Mouse (Mus musculus) limb, embryonic 13.5 days (tissue): Measurements from ENCODE around the gene Cep63. TPM values are rescaled to one million over a fixed set of nuclear protein-coding genes. Genes with fewer than 3 reads are reported as not detected.

Experiments
- ATAC-seq: fragments of 200-750 bp; cut with Nextera tagmentation; 2 replicates; pipeline ENCODE4 v1.8.0; 2017; ENCODE audit warnings: low read depth, moderate number of reproducible peaks, moderate TSS enrichment; ENCODE audit not compliant: low FRiP score
- H3K27ac ChIP-seq: fragments of 300-500 bp; sonication (generic); 2 replicates; pipeline ENCODE4 v1.5.1; 2015; ENCODE audit warnings: inconsistent platforms, mild to moderate bottlenecking, moderate library complexity
- H3K27me3 ChIP-seq: fragments of 300-500 bp; sonication (generic); 2 replicates; pipeline ENCODE4 v1.6.1; 2015; ENCODE audit warnings: mild to moderate bottlenecking, inconsistent platforms
- H3K36me3 ChIP-seq: fragments of 300-500 bp; sonication (generic); 2 replicates; pipeline ENCODE4 v1.6.1; 2015; ENCODE audit warnings: inconsistent platforms, mild to moderate bottlenecking, moderate library complexity
- H3K4me1 ChIP-seq: fragments of 300-500 bp; sonication (generic); 2 replicates; pipeline ENCODE4 v1.6.1; 2015; ENCODE audit warnings: inconsistent platforms
- H3K4me2 ChIP-seq: fragments of 300-500 bp; sonication (generic); replicated peaks from 2 replicates; pipeline ENCODE4 v1.6.1; 2015; ENCODE audit warnings: inconsistent platforms, mild to moderate bottlenecking, moderate library complexity
- H3K4me3 ChIP-seq: fragments of 300-500 bp; sonication (generic); 2 replicates; pipeline ENCODE4 v1.5.1; 2015; ENCODE audit warnings: moderate library complexity, mild to moderate bottlenecking, inconsistent platforms
- H3K9ac ChIP-seq: fragments of 300-500 bp; sonication (generic); 2 replicates; pipeline ENCODE4 v1.6.1; 2015; ENCODE audit warnings: mild to moderate bottlenecking, inconsistent platforms
- H3K9me3 ChIP-seq: fragments of 300-500 bp; sonication (generic); 2 replicates; pipeline ENCODE4 v1.6.1; 2016; ENCODE audit warnings: inconsistent platforms
- WGBS: fragments of 180-500 bp; shearing (Covaris S2); methylation state at CpG from one replicate; pipeline ENCODE4 v1.1.7; 2015; 5-methylcytosine and 5-hydroxymethylcytosine counted together
- polyA plus RNA-seq: library from polyadenylated mRNA; unstranded; fragments of >200 nt; fragmentation: Nextera tagmentation; extraction: Ambion mirVana; gene quantifications from 2 replicates; pipeline ENCODE4 v1.2.1, GENCODE M21; 2015

The Cep63 gene
- polyA plus RNA-seq, 1 experiment from 2014 or later, result 48.2 TPM

DNA sequence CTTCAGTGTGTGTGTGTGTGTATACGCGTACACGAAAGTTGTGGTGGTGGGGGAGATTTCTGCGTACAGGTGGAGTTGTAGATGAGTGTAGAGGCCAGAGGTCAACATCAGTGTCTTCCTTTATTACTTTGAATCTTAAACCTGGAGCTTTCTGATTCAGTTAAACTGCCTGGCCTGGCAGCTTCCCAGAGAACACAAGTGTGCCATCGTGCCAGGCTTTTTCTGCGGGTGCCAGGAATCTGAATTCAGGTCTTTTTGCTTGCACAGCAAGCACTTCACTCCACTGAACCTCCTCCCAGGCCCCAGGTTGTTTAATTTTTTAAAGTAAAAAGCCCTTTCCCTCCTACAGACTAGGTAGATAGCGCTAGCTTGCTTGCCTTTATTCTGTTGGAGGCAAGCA is 1.1 kb upstream of the Cep63 start:
- Histone ChIP-seq H3K9ac (peak overlapping the region; percentile 99), H3K36me3 (0 out of 2 replicates have a peak, but pooled peaks cover 16% of the 10 kb centered on the region), H3K4me2 (peak overlapping the region; percentile 79), H3K9me3 (no peaks in the 10 kb centered on the region), H3K27me3 (no peaks in the 10 kb centered on the region), H3K27ac (peak overlapping the region; percentile 97), H3K4me3 (peak overlapping the region; percentile 94), H3K4me1 (peaks cover 20% of the 10 kb centered on the region)
- ATAC-seq, result no peak
- 80% methylated on average over 7 of the region's 7 CpGs for WGBS

DNA sequence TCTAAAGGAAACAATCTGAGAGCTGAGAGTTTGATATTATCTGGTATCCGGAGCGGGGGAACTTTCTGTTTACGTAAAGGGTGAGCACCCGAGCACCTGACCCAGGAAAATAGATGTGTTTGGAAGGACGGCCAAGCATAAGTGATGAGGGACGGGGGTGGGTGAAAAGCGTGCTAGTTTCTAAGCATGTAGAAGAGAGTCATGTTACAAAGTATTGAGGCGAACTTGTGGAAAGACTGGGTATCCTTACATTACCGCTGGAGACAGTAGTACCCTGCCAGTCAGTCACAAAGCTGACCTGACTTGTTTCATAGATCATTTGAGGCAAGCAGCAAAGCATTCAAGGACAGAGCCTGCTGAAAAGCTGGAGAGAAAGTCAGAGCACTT is 498 bp upstream of the Cep63 start:
- peaks cover 20% of the 10 kb centered on the region for H3K4me1 ChIP-seq
- H3K36me3 ChIP-seq, result 0 out of 2 replicates have a peak, but pooled peaks cover 12% of the 10 kb centered on the region
- H3K4me3 ChIP-seq, result peak overlapping the region; percentile 94
- WGBS, result under 1% methylated on average over 9 of the region's 9 CpGs
- H3K4me2 ChIP-seq, result peak overlapping the region; percentile 79
- H3K9ac ChIP-seq, result peak overlapping the region; percentile 99
- H3K27me3 ChIP-seq, result no peaks in the 10 kb centered on the region
- peak overlapping the region; percentile 97 for H3K27ac ChIP-seq
- no peaks in the 10 kb centered on the region for H3K9me3 ChIP-seq
- peak; percentile 2; the same call in 1 of the 2 replicates for ATAC-seq

DNA sequence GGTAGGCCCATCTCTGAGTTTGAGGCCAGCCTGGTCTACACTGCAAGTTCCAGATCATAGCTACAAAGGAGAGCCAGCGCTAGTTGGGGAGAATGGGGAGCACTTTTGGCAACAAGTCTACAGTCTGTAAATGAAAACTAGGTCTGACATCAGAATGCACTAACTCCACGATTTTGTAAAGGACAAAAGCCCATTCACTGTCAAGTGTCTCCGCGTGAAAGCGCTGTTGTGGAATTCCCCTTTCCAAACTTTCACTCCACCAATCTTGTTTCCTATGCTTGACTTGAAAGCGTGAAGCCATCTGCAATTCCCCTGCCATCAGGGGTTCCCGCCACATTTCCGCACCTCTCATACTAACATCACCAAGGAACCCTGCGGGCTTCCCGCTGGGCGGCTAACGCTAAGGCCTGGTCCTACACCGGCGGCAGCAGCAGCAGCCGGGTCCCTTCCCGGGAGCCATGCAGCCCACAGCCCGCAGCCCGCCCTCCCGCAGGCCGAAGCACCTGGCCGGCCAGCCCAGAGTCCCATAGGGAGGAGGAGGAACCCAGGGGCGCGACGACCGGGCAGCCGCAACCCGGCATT is 842 bp downstream of the Cep63 start:
- 0 out of 2 replicates have a peak, but pooled peaks cover 9% of the 10 kb centered on the region for H3K36me3 ChIP-seq
- WGBS, result 1% methylated on average over 27 of the region's 27 CpGs
- H3K9ac ChIP-seq, result peak overlapping the region; percentile 99
- peak overlapping the region; percentile 70 for H3K4me2 ChIP-seq
- peak; percentile 54 for ATAC-seq
- peak overlapping the region; percentile 94 for H3K4me3 ChIP-seq
- peak overlapping the region; percentile 97 for H3K27ac ChIP-seq
- peaks cover 20% of the 10 kb centered on the region for H3K4me1 ChIP-seq
- no peaks in the 10 kb centered on the region for H3K27me3 ChIP-seq
- no peaks in the 10 kb centered on the region for H3K9me3 ChIP-seq

DNA sequence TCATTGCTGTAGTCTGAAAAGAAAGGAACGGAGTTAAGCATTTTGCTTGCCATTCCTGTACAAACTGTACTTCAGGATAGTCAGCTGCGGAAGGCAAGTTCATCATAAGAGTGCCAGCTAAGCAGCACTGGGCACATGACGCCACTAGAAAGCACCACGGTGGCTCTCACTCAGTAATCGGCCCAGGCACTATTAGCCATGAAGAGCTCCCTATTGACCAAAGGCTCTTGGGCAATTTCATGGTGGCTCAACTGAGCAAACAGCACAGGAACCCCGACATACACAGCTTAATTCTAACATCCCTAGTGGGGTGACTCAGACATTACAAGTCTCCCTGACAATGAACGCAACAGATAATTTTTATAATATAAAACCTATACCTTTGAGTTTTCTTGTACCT is 2.8 kb downstream of the Cep63 start:
- Histone ChIP-seq H3K9me3 (no peaks in the 10 kb centered on the region), H3K4me1 (peaks cover 21% of the 10 kb centered on the region), H3K27me3 (no peaks in the 10 kb centered on the region), H3K9ac (no peak overlapping the region), H3K27ac (no peak overlapping the region), H3K36me3 (peaks cover 2% of the 10 kb centered on the region), H3K4me3 (no peak overlapping the region), H3K4me2 (no peak overlapping the region)
- 93% methylated on average over 7 of the region's 7 CpGs for WGBS
- ATAC-seq, result no peak

DNA sequence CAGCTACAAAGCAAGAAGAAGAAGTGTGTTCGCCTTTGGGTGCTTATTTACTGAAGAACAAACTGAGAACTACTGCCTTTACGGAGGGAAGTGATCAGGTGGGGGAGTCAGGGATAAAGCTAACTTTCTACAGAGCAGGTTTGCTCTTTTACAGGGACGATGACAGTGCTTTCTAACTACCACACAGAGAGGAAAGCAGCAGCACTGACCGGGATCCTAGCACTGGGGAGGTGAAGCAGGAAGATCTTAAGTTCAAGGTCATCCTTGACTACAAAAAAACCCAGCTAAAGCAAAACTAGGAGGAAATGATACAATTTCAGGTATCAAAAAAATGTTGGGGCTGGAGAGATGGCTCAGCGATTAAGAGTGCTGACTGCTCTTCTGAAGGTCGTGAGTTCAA is 3.5 kb downstream of the Cep63 start:
- H3K4me2 ChIP-seq, result no peak overlapping the region
- no peaks in the 10 kb centered on the region for H3K27me3 ChIP-seq
- no peak overlapping the region for H3K9ac ChIP-seq
- H3K4me1 ChIP-seq, result peaks cover 20% of the 10 kb centered on the region
- no peak overlapping the region for H3K4me3 ChIP-seq
- no peaks in the 10 kb centered on the region for H3K9me3 ChIP-seq
- ATAC-seq, result no peak
- 87% methylated on average over 6 of the region's 6 CpGs for WGBS
- no peak overlapping the region for H3K27ac ChIP-seq
- peaks cover 9% of the 10 kb centered on the region for H3K36me3 ChIP-seq

DNA sequence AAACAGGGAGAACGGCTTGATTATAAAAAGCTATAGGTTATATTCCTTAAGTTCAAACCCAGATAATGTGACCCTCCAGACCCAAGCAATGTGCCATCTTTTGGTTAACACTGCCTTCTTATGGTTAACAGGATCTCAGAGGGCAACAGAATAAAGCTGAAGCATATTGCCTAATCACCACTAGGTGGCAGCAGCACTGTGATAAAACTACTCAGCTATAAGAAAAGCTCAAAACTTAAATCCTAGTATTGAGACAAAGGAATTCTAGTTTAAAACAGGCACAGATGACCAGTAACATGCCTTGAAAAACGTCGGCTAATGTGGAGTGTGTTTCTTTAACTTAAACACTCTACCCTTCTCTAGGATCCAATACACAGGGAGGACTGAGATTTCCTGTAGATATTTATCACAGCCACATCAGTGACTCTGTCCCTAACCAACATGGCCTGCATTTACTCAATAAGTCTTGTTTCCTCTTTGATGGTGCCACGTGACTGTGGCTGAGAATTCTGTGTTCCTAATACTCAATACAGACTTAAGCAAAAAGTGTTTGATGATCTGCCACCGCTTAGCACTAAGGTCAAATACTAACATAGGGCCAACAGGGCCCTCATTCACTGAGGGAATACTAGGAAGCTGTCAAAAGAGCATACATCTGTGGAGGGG is 4.0 kb downstream of the Cep63 start:
- Histone ChIP-seq H3K4me1 (peaks cover 14% of the 10 kb centered on the region), H3K4me2 (no peak overlapping the region), H3K36me3 (peaks cover 9% of the 10 kb centered on the region), H3K9me3 (no peaks in the 10 kb centered on the region), H3K4me3 (no peak overlapping the region), H3K27ac (no peak overlapping the region), H3K9ac (no peak overlapping the region), H3K27me3 (no peaks in the 10 kb centered on the region)
- 35% methylated on average over 5 of the region's 5 CpGs for WGBS
- no peak for ATAC-seq

DNA sequence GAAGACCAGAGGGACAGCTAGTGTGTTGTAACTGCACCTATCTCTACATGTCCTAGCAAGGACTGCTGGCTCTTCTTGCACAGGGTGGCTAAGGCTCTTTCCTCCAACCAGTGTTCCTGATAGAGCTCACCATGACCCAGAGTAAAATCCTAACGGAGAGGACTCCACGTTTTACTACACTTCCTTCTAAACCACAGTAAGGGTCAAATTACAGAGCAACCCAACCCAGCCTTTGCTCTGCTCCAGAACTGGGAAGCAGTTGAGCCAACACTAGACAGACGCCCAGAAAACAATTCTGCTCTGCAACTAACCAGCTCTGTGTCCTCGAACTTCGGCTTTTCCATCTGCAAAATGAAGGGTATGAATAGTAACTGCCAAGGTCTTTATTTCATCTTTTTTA is 4.9 kb downstream of the Cep63 start:
- Histone ChIP-seq H3K36me3 (peaks cover 12% of the 10 kb centered on the region), H3K9ac (no peak overlapping the region), H3K9me3 (no peaks in the 10 kb centered on the region), H3K27ac (no peak overlapping the region), H3K4me2 (no peak overlapping the region), H3K27me3 (no peaks in the 10 kb centered on the region), H3K4me1 (peaks cover 10% of the 10 kb centered on the region), H3K4me3 (no peak overlapping the region)
- 29% methylated on average over 5 of the region's 5 CpGs for WGBS
- no peak for ATAC-seq

DNA sequence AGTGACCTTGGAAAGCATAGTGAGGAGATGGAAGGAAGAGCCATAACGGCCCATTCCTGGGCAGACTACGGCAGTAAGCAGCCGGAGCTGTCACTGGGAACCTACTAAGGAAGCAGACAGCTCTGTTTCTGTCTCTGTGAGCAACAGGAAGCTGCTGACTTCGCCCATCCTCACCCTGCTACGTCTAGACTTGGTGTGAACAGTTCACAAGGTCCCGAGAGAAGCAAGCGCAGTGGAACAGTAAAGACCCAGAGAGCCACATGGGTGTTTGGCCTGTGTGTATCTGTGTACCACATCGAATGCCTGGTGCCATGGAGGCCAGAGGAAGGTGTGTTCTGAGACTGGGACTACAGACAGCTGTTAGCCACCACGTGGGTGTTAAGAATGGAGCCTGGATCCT is 10.1 kb downstream of the Cep63 start:
- Histone ChIP-seq H3K9ac (no peak overlapping the region), H3K27me3 (no peaks in the 10 kb centered on the region), H3K9me3 (no peaks in the 10 kb centered on the region), H3K27ac (no peak overlapping the region), H3K4me1 (peaks cover 4% of the 10 kb centered on the region; the same call in 1 of the 2 replicates), H3K4me2 (no peak overlapping the region), H3K4me3 (no peak overlapping the region), H3K36me3 (peaks cover 54% of the 10 kb centered on the region)
- no peak for ATAC-seq
- 84% methylated on average over 9 of the region's 9 CpGs for WGBS

DNA sequence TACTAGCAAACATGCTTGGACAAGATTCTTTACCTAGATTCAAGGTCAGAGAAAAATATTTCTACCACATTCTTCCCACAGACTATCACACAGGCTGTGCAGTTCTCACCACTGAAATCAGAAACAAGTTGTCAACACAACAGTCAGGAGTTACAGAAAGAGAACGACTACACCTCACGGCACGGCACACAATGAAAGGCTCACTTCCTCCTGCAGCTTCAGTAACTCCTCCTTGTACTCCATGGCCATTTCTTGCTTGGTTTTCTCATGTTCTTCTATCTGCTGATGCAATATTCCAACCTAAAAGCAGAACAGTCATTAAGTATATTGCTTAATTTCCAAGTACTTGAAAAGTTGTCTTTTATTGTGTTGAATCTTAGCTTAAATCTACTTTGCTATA is 11.3 kb downstream of the Cep63 start:
- 82% methylated on average over 3 of the region's 3 CpGs for WGBS
- Histone ChIP-seq H3K9me3 (no peaks in the 10 kb centered on the region), H3K4me2 (no peak overlapping the region), H3K4me3 (no peak overlapping the region), H3K27ac (no peak overlapping the region), H3K4me1 (peaks cover 4% of the 10 kb centered on the region; the same call in 1 of the 2 replicates), H3K36me3 (peaks cover 64% of the 10 kb centered on the region), H3K27me3 (no peaks in the 10 kb centered on the region), H3K9ac (no peak overlapping the region)
- no peak for ATAC-seq

DNA sequence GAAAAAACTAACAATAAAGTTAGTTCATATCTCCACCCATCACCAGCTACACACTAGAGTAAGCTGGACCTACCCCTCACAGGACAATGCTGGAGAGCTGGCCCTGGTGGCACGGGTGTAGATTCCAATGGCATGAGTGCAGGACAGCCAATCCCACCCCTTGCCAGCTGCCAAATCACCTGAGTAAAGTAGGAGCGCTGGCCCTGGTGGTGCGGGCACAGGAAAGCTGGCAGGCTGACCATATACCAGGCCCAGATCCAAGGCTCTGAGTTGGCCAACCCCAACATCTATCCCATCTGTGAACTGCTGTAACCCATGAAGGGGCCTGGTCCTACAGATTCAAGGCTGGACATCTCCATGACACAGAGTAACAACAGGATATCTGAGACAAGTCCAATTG is 17.1 kb downstream of the Cep63 start:
- no peak for ATAC-seq
- H3K4me1 ChIP-seq, result no peaks in the 10 kb centered on the region
- 92% methylated on average over 3 of the region's 3 CpGs for WGBS

DNA sequence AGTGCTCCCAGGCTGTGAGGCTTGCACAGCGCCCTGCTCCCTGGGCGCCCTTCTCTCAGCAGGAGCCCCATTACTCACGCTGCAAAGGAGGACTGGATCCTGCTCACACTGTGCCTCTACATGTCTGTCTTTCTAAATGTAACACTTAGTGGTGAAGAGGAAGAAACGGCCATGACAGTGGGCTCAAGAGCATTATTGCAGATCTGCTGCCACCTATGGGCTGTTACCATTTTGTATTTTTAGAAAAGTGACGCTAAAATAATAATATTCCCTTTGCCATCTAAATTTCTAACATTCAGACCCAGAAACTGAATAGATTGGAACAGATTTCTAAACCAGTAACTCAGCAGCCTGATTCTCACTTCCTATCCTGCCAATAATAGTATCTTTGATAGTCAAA is 18.9 kb downstream of the Cep63 start:
- Histone ChIP-seq H3K9me3 (no peaks in the 10 kb centered on the region), H3K36me3 (peaks cover 48% of the 10 kb centered on the region)
- WGBS, result 68% methylated on average over 5 of the region's 5 CpGs

More for the DNA sequence above, 17.1 kb downstream of the Cep63 start:
- H3K4me2 ChIP-seq, result no peak overlapping the region
- H3K36me3 ChIP-seq, result peaks cover 60% of the 10 kb centered on the region
- H3K27me3 ChIP-seq, result no peaks in the 10 kb centered on the region
- no peak overlapping the region for H3K27ac ChIP-seq
- no peak overlapping the region for H3K9ac ChIP-seq
- H3K4me3 ChIP-seq, result no peak overlapping the region
- no peaks in the 10 kb centered on the region for H3K9me3 ChIP-seq

DNA sequence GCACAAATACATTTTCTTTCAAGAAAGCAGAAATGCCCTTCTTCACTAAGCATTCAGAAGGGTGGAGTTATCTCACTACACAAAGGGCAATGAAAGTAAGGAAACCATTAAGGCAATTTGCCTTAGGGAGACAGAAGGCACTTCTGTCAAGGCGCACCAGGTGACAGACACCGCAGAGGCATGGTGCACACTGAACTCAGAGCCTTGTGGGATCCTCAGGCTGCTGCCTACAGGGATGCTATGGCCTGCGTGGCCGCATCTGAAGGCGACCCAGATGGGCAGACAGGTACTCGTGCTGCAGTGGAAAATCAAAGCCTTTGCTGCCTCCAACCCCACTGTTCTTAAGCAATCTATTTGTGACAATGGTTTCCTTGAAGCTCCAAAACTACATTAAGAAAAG is 21.2 kb downstream of the Cep63 start:
- Histone ChIP-seq H3K4me2 (no peak overlapping the region), H3K36me3 (peaks cover 44% of the 10 kb centered on the region), H3K9me3 (no peaks in the 10 kb centered on the region), H3K4me1 (no peaks in the 10 kb centered on the region), H3K4me3 (no peak overlapping the region), H3K27ac (no peak overlapping the region), H3K27me3 (no peaks in the 10 kb centered on the region), H3K9ac (no peak overlapping the region)
- no peak for ATAC-seq
- 89% methylated on average over 6 of the region's 6 CpGs for WGBS

More for the DNA sequence above, 18.9 kb downstream of the Cep63 start:
- Histone ChIP-seq H3K27ac (no peak overlapping the region), H3K4me3 (no peak overlapping the region), H3K4me1 (no peaks in the 10 kb centered on the region), H3K4me2 (no peak overlapping the region), H3K9ac (no peak overlapping the region), H3K27me3 (no peaks in the 10 kb centered on the region)
- ATAC-seq, result no peak

DNA sequence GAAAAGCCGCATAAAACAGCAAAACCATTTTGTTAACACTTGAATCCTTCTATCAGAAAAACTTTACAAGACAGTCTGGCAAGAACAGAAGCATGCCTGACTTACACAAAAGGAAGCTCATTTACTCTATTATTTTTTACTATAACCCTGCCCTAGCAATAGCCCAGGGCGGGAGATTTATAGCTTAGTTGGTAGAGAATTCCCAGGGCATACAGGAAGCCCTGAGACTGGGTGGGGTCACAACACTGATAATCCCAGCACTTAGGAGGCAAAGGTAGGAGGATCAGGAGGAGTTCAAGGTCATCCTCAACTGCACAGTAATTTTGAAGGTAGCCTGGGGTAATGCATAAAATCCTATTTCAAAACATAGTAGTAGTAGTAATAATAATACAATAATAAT is 24.7 kb downstream of the Cep63 start:
- no peak overlapping the region for H3K27ac ChIP-seq
- no peak overlapping the region for H3K4me3 ChIP-seq
- peaks cover 34% of the 10 kb centered on the region for H3K36me3 ChIP-seq
- H3K9ac ChIP-seq, result no peak overlapping the region
- no peak for ATAC-seq
- 72% methylated on average over 2 of the region's 2 CpGs for WGBS
- no peaks in the 10 kb centered on the region for H3K4me1 ChIP-seq
- H3K9me3 ChIP-seq, result no peaks in the 10 kb centered on the region
- H3K27me3 ChIP-seq, result no peaks in the 10 kb centered on the region
- H3K4me2 ChIP-seq, result no peak overlapping the region
